In the genomic region with DNA sequence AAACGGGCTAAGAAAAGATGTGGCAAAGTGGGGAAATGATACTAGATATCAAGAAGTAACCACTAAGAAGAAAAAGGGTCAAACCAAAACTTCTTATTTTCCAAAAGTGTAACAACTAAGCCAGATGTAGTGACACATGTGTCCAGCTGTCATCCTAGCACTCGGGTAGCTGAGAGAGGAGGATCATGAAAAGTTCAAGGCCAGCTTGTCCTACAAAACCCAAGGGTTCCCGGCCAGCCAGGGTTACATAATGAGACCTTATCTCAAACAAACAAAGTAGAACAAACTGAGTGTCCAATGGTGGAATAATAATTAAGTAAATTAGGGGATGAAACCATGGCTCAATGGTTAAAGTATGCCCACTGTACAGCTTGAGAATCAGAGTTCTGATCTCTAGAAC, we compare ENCODE assay signal across 18 mouse cellular contexts. TPM values are rescaled to one million over a fixed set of nuclear protein-coding genes. Genes with fewer than 3 reads are reported as not detected.
DNase-seq lines count a peak whose midpoint lies in the region; ATAC-seq lines count a peak whose summit lies in the region.
"Had no signal": no experiment of that assay in that cellular context is flagged by ENCODE, and none has a peak within 500 bp of the region (broad histone marks: within the 10 kb centered on the region; RNA-seq: fewer than 3 reads in every experiment).

No protein-coding gene starts in this region.

- H3K4me3 ChIP-seq in heart, embryonic 10.5 days, result no peak overlapping the region
- H3K4me3 ChIP-seq in liver, embryonic 16.5 days (ENCODE audit: low read depth, low read length), result no peak overlapping the region
- H3K4me3 ChIP-seq: erythroblast, embryonic 14.5 days; limb, embryonic 13.5 days; stomach, embryonic 15.5 days had no signal

- H3K4me1 ChIP-seq in heart, embryonic 10.5 days, result peaks cover 4% of the 10 kb centered on the region; the same call in 1 of the 2 replicates
- H3K4me1 ChIP-seq in liver, embryonic 16.5 days (ENCODE audit: control insufficient read depth, low read depth, low read length), result peaks cover 3% of the 10 kb centered on the region
- H3K4me1 ChIP-seq: stomach, embryonic 15.5 days had no signal

- no peak overlapping the region for H3K9ac ChIP-seq in liver, embryonic 16.5 days (ENCODE audit: low read depth, low read length)
- H3K9ac ChIP-seq: limb, embryonic 13.5 days; stomach, embryonic 15.5 days had no signal

- ATAC-seq in liver, embryonic 16.5 days (ENCODE audit: low read depth), result peak; percentile 63
- ATAC-seq: forebrain, embryonic 16.5 days; lung, postnatal 0 days; midbrain, embryonic 16.5 days had no signal

- H3K27ac ChIP-seq in heart, embryonic 10.5 days, result no peak overlapping the region
- peak overlapping the region; percentile 41; the same call in 1 of the 2 replicates for H3K27ac ChIP-seq in liver, embryonic 16.5 days (ENCODE audit: low read length)
- H3K27ac ChIP-seq: limb, embryonic 13.5 days; stomach, embryonic 15.5 days had no signal

- intact Hi-C loops in heart, postnatal 10 days (cut with DNase I), result no loop called here

- no peaks in the 10 kb centered on the region for H3K36me3 ChIP-seq in heart, embryonic 10.5 days
- H3K36me3 ChIP-seq in liver, embryonic 16.5 days (ENCODE audit: control insufficient read depth, insufficient read depth), result no peaks in the 10 kb centered on the region
- H3K36me3 ChIP-seq: limb, embryonic 13.5 days; stomach, embryonic 15.5 days had no signal

- peak; percentile 65 to 77 for DNase-seq in heart, adult 18-20 months
- DNase-seq in heart, embryonic 10.5 days (ENCODE audit: low spot score), result no peak
- peak; percentile 53 for DNase-seq in adrenal gland, postnatal 10 days
- peak; percentile 55 to 56 for DNase-seq in heart, postnatal 10 days
- DNase-seq in thymus, postnatal 0 days (ENCODE audit: low spot score), result no peak
- DNase-seq in kidney, adult 9 months, result no peak
- DNase-seq: cerebellum, adult 11 months; kidney, adult 8-10 months; kidney, postnatal 4 days; right cerebral cortex, postnatal 14 days; thymus, postnatal 14 days had no signal

- H3K4me2 ChIP-seq in liver, embryonic 16.5 days (ENCODE audit: low read depth, low read length), result no peak overlapping the region
- H3K4me2 ChIP-seq: limb, embryonic 13.5 days; stomach, embryonic 15.5 days had no signal

- no peaks in the 10 kb centered on the region for H3K27me3 ChIP-seq in heart, embryonic 10.5 days (ENCODE audit: insufficient read depth, poor library complexity, severe bottlenecking)
- H3K27me3 ChIP-seq in liver, embryonic 16.5 days (ENCODE audit: control insufficient read depth, insufficient read depth, low read depth, low read length), result no peaks in the 10 kb centered on the region
- H3K27me3 ChIP-seq: limb, embryonic 13.5 days; stomach, embryonic 15.5 days had no signal

- WGBS in heart, embryonic 10.5 days, result 67% methylated on average over 3 of the region's 3 CpGs
- 39% methylated on average over 3 of the region's 3 CpGs for WGBS in liver, embryonic 16.5 days (ENCODE audit: insufficient replicate concordance)

- no peaks in the 10 kb centered on the region for H3K9me3 ChIP-seq in heart, embryonic 10.5 days
- no peaks in the 10 kb centered on the region for H3K9me3 ChIP-seq in liver, embryonic 16.5 days (replicated peaks; ENCODE audit: control insufficient read depth, low read length)
- H3K9me3 ChIP-seq: limb, embryonic 13.5 days; stomach, embryonic 15.5 days had no signal

RNA-seq across cellular contexts. Expression of gene Slc44a1, which starts 45.2 kb away (rescaled TPM):
- 10 to 100 TPM; 29.2 to 30.6 TPM for total RNA-seq in heart, adult 18-20 months (2021)
- polyA plus RNA-seq in heart, embryonic 10.5 days (2016; fragmentation: Nextera tagmentation; extraction: Ambion mirVana), result 15.9 and 16.3 TPM in 2 replicates
- total RNA-seq in adrenal gland, postnatal 10 days (2021), result 10 to 100 TPM; 69.5 to 75.8 TPM
- 10 to 100 TPM; 51.4 to 53.0 TPM for total RNA-seq in heart, postnatal 10 days (2021)
- 7.3 and 9.7 TPM in 2 replicates for polyA plus RNA-seq in liver, embryonic 16.5 days (2015; fragmentation: Nextera tagmentation; extraction: Ambion mirVana)
- 9.5 and 9.6 TPM in 2 replicates for polyA plus RNA-seq in thymus, postnatal 0 days (2015; fragmentation: Nextera tagmentation; extraction: Ambion mirVana)

Comparison
In these comparisons a context has a peak if more than half of its experiments do, and no peak if none do; other contexts are left out.
1. DNase-seq: peak in heart, adult 18-20 months (2 of 2), adrenal gland, postnatal 10 days (single experiment) and heart, postnatal 10 days (2 of 2); none in heart, embryonic 10.5 days (single experiment), thymus, postnatal 0 days (single experiment) and kidney, adult 9 months (single experiment).